Mouse (Mus musculus) right cerebral cortex, postnatal 14 days (tissue): ENCODE measurements around the gene Ier3.
"Not testable (repeated sequence)": the region's sequence is repeated elsewhere in the genome, so short reads cannot be mapped to it uniquely, and the experiment has no call there.

Experiments
- DNase-seq: peaks from one replicate; pipeline ENCODE4 v3.0.0; 2022

The Ier3 gene

DNA sequence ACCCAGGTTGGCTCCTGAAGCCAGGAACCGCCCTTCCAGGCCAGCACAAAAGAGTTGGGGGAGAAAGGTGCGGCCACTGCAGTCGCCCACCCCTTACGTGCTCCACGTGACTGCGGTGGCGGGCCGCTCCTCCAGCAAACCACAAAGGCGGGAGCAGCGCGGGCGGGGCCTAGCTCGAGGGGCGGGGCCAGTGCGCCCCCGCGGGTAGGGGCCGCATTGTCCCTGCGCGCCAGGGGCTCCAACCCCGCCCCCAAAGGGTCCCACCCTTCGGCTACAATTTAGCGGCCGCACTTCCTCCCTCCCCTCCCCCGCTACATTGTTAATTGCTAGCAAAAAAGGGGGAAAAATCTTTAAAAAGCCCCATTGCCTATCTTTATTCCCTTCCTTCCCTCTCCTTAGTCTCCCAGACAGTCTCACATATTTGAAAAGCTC lies 15.5 kb downstream of the Ier3 start:
- DNase-seq, result peak; percentile 86

DNA sequence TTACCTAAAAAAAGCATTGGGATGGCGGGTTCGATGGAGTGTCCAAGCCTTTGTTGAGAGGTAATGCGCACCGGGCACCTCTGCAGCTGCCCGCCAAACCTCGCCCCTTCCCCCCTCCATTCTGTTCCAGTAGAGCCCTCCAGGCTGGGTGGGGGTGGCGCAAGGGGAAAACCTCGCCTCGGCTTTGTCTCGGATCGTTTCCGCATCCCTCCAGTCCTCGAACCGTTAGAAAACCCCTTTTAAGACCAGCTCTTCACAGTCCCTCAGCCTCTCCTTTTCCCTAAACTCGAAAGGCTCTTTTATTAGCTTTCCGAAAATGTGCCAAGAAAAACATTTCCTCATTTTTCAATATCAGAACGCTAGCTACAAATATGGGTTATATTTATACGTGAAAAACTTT lies 16.0 kb downstream of the Ier3 start:
- peak; percentile 65 for DNase-seq

DNA sequence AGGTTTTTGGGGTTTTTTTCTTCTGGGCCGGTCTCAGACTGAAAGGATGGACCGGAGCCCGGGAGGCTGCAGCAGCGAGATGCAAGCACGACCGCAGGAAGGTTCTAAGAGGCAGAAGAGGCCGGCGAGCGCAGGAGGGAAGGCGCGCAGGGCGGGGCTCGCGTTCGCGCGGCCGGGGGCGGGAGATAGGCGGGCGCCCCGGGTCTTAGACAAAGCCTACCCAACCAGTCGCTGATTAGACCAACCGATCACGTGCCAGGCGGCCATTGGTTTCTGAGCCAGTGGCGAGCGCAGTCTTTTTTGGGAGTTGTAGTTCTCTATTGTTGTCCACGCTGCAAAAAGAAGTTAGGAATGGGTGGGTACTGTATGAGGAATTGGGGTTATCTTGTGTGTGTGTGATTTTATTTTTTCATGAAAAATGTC lies 16.6 kb downstream of the Ier3 start, which contains the start of gene Tubb5:
Gene Tubb5 (minus strand): TSS at position 185 of the 423 bp plus-strand sequence.
- peak; percentile 96 for DNase-seq

DNA sequence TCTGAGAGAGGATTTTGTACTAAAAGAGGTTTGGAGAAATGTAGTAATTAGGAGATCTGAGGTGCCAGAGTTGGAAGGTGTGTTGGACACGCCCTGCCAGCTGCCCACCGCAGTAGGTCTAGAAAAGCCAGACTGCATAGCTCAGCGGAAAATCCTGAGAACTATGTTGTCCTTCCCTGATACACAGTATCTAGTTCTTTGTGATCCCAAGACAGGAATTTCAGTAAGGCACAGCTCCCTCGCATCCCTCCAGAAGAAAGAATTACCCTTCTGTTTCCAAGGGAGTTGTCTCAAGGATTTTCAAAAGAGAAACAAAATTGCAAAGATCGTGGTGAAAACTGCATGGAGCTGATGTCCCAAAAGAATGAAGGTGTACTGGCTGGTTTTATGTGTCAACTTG lies 17.1 kb downstream of the Ier3 start:
- DNase-seq, result no peak

DNA sequence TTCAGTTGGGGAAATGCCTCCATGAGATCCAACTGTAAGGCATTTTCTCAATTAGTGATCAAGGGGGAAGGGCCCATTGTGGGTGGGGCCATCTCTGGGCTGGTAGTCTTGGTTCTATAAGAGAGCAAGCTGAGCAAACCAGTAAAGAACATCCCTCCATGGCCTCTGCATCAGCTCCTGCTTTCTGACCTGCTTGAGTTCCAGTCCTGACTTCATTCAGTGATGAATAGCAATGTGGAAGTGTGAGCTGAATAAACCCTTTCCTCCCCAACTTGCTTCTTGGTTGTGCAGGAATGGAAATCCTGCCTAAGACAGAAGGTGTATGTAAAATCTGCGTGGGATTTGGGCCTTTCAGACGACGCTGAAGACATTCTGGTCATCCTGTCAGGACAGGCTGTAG lies 17.5 kb downstream of the Ier3 start:
- not testable (repeated sequence) for DNase-seq

DNA sequence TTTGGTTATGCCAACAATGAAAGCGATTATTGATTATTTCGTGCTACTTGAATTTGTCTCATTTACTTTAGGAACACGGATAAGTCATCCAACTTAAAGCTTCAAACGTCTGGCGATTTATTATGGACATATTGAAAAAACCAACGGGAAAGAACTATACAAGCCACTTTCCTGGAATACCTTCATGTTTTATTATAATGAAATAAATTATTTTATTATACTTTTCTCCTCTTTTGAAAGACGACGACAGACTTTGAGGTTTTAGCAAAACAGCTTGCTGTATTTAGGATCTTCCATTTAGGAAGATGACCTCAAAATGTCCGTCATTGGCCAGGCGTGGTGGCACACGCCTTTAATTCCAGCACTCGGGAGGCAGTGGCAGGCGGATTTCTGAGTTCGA lies 19.1 kb downstream of the Ier3 start:
- DNase-seq, result no peak

DNA sequence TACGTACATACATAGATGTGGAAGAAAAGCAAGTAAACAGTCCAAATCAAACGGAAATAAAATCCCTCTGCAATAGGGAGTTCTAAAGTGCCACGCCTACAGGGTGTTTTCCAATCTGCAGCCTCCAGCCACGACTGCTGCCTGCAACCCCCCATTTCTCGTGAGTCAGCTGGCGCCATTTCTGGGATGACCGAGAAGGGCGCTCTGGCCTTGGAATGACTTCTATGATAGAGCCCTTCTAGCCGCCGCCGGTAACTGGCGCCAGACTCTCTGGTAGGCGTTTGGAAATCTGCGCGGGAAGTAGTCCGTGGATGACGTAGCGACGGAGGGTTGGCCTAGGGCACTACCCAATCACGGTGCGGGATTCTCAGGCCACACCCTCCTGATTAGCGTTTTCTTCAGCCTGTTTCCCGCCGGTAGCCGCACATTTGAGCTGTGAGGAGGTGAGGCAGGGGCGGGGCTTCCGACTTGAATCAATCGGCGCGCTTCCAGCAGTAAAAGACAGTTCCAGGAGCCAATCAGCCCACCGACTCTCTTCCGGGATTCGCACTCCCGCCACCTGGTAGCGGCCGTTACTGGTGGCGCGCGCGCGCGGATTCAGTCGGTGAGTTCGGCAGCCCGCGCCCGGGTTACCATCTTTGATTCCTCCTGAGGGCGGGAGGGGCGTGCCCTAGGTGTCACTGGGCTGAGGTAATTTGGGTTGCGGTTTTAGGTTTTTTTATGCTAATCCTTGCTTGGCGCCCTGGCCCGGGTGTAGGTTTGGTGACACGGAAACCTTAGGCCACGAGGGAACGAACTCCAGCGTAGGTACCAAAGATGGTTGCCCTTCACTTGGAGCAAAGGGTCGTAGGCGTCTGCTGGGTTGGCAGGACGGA lies 19.8 kb downstream of the Ier3 start, which contains the start of gene Mdc1:
Gene Mdc1 (plus strand): TSS at position 440 of the 875 bp plus-strand sequence.
- peak; percentile 98 for DNase-seq

DNA sequence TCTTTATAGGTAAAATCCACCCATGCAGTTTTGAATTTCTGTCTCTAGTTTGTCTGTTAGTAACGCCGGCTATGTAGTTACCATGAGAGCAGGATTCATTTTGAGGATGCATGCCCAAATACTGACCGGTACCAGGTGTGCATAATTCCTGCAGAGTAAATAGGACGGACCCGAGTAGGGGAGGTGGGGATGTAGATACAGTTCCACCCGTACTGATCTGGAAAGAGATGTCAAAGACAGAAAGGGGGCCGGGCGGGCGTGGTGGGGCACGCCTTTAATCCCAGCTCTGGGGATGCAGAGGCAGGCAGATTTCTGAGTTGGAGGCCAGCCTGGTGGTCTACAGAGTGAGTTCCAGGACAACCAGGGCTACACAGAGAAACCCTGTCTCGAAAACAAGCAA lies 20.5 kb downstream of the Ier3 start:
- DNase-seq, result no peak

DNA sequence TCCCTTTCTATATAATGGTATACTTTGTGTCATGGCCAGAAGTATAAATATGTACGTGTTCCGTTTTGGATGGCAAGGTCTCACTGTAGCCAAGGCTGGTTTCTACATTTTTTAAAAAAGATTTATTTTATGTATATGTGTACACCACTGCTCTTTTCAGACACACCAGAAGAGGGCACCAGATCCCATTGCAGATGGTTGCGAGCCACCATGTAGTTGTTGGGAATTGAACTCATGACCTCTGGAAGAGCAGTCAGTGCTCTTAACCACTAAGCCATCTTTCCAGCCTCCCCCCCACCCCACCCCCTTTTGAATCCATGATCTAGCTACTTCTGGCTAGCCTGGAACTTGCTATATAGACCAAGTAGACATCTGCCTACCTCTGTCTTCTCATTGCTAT lies 22.0 kb downstream of the Ier3 start:
- no peak for DNase-seq

DNA sequence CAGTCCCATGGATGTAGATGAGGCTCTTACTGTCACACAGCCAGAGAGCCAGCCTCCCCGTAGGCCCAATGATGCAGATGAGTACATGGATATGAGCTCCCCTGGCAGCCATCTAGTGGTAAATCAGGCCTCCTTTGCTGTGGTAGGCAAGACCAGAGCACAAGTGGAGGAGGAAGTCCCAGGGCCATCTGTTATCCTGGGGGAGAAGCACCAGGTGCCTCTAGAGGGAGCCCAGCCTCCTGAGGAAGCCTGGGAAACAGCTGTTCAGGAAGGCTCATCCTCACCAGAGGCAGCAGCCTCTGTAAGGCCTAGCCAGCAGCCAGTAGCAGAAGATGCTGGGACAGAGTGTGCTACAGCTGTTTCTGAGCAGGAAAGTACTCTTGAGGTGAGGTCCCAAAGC lies 26.6 kb downstream of the Ier3 start:
- no peak for DNase-seq

DNA sequence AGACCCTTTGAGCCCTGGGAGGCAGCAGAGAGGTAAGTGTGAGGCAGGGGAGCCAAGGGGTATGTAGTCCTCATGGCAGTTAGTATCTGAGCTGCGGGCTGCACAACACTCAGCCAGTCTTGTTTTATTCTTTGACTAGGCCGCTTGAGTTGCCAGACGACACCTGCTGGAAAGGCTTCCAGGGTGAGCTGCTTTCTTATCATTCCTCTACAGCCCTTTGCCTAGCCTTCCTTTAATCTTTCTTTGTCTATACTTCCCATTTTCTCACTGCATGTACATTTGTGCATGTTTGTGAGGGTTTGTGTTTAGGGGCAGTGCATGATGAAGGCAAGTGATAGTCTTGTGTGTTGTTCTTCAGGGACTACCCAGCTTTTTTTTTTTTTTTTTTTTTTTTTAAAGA lies 29.5 kb downstream of the Ier3 start:
- DNase-seq, result no peak

DNA sequence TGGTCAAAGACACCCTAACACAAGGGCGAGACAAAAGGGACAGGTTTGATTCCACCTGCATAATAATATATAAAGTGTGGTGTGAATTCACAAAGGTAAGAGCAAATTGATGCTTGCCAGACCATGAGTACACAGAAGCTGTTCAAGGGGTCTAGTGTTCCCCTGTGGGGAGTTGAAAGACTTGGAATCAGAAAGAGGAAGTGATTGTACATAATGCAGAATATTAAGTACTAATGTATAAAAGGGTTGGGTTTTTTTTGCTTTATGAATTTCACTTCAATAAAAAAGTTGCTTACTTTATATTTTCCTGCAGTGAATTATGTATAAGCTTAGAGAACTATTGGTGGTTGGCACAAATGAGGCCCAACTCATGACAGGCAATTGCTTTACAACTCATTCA lies 37.9 kb downstream of the Ier3 start:
- no peak for DNase-seq

DNA sequence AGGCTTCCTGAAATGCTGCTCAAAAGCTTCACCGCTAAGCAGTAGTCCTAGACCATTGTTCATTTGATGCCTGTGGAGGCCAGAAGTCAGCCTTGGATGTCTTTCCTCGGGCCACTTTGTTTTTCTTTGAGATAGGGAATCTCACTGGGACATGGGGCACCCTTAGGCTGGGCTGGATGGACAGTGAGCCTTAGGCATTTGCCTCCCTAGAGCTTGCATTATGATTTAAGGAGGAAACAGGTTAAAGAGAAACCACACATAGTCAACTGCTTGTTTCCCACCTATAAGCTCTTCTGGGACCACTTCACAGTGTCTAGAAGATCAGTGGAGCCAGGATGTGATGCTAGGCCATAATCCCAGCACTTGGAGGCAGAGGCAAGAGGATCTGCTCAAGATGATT lies 38.4 kb downstream of the Ier3 start:
- DNase-seq, result no peak

DNA sequence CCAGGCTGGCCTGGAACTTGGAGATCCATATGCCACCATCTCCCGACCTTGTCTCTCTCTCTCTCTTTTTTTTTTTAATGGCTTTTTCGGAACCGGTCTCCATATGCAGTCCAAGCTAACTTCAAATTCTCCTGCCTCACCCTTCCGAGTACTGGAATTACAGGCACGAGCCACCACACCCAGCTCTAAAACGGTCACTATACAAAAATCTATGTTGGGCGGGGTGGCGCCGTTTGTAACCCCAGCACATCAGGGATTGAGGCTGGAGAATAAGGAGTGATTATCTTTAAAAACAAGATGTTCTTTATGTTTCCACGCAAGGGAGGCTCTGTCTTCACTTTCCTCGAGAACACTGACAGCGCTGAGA lies 39.3 kb downstream of the Ier3 start:
- DNase-seq, result no peak

DNA sequence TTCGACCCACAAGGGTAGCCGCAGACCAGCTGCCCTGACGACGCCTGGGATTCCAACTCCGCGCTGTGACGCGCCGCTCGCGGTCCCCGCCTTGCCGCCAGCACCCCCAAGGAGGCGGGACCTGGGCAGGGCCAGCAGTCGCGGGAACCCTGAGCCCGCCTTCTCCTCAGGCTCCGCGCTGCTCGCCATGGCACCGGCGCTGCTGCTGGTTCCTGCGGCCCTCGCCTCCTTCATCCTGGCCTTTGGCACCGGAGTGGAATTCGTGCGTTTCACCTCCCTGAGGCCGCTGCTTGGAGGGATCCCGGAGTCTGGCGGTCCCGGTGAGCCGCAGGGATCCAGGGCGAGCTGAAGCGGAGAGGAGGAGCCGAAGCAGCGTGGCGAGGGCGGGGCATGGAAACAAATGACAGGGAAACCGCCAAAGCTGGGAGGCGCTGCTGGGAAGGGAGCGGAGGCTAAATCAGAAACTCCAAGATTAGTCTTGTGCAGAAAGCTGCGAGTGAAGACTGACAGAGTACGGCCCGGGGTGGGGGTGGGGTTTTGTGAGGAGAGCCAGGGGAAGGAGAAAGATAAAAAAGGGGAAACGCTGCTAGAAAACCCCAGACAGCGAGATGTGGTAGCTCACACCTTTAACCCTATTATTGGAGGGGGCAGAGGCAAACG lies 39.8 kb downstream of the Ier3 start, which contains the start of gene Nrm:
Gene Nrm (plus strand): TSS at position 121 of the 660 bp plus-strand sequence.
- DNase-seq, result peak; percentile 89

DNA sequence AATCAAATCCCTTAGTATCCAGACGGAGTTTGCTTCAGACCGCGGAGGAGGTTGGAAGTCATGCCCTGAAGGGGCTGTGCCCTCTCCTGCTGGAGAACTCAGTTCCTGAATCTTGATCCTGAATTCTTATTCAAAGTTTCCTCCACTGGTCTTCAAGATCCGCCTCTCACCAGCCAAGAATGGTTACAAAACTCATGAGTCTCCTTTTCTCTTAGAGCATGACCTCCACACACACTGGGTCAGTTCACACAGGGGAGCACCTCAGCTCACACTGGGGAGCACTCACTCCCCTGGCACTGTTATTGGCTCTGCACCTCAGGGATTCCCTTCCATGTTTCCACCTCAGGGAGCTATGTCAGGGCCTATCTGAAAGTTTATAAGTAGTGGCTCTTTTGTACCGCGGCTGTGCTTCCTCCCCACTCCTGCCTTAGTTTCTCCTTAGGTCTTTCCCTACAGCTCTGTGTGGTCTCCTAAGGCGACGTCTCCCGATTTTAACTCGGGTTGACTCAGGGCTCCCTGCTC lies 43.4 kb downstream of the Ier3 start:
- no peak for DNase-seq

DNA sequence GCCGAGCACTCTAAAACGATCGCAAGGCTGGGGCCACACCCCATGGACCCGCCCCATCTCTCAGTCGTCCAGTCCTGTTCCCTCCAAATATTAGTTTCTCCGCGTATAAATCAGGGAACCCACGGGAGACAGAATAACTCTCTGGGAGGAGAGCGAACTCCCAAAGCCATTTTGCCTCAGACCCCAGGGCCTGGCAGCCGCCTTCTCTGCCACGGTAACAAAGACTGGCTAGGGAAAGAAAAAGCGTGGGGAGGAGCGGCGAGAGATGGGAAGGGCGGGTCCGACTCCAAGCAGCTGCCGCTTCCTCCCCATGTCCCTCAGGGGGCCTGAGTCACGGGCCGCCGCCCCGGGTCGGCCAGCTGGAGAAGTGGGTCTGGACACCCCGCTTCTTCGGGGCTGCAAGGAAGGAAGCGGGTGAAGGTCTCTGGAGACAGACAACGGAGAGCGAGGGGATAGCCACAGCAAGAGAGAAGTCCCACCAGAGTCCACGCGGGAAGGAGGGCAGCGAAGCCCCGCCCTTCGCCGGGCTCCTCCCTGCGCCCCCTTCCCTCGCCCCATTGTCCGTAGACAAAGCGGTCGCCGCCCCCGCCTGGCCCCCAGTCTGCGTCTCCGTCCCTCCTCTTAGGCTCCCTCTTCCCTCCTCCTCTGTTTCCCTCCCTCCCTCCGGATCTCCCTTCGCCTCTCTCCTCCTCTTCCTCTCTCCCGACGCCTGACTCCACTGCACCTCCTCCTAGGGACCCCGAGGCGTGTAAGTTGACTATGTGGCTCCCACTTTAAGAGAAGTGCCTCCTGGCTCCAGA lies 44.2 kb downstream of the Ier3 start, which contains the start of gene Ppp1r18:
Gene Ppp1r18 (plus strand): TSS at position 113 of the 800 bp plus-strand sequence.
- peak; percentile 57 for DNase-seq

DNA sequence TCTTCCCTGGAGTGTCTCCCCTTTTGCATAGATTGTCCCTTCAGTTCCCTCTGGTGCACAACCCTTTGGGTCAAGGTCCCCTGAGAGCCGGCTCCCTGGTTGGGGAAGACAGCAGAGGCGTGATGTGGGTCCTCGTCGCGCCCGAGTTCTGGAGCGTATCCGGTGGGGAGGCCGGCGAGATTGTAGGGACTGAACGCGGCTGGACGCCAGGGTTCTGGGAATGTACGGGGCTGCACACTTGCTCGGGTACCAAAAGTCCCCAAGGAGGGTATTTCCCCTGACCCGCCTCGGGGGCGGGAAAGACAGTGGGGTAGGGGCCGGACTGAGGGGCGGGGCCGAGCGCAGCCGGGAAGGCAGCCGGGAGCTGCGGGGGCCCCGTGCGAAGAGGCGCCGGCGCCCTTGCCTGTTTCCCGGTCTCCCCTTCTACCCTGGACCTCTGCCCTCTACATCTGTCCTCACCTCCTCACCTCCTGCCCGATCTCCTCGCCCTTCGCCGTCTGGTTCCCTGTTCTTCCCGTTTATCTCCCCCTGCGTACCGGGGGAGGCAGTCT lies 44.9 kb downstream of the Ier3 start:
- DNase-seq, result peak; percentile 44

DNA sequence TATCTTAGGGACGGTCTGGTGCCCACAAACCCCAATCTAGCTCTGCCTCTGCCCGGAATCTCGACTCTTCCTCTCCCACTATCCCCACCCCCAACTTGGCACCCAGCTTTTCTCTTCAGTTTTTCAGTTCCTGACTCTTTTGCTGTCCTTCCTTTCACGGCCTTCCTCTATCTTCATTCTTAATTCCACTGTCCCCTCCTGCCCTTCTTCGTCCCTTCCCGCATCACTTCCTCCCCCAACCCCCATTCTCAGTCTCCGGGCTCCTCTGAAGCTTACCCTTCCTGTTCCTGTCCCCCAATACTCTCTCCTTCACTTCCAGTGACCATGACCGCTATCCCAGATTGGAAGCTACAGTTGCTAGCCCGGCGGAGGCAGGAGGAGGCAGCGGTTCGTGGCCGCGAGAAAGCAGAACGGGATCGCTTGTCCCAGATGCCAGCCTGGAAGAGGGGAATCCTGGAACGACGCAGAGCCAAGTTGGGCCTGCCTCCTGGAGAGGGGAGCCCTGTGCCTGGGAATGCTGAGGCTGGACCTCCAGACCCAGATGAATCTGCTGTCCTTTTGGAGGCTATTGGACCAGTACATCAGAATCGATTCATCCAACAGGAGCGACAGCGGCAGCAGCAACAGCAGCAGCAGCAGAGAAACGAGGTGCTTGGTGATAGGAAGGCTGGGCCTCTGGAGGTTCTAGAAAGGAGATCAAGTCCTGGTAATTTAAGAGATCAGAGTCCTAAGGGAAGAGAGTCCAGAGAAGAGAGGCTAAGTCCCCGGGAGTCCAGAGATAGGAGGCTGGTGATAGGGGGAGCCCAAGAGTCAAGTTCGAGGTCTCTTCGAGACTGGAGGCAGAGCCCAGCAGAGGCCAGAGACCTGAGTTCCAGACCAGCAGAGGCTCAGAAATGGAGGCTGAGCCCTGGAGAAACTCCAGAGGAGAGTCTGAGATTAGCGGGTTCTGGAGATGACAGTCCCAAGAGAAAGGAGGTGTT lies 45.7 kb downstream of the Ier3 start:
- no peak for DNase-seq

DNA sequence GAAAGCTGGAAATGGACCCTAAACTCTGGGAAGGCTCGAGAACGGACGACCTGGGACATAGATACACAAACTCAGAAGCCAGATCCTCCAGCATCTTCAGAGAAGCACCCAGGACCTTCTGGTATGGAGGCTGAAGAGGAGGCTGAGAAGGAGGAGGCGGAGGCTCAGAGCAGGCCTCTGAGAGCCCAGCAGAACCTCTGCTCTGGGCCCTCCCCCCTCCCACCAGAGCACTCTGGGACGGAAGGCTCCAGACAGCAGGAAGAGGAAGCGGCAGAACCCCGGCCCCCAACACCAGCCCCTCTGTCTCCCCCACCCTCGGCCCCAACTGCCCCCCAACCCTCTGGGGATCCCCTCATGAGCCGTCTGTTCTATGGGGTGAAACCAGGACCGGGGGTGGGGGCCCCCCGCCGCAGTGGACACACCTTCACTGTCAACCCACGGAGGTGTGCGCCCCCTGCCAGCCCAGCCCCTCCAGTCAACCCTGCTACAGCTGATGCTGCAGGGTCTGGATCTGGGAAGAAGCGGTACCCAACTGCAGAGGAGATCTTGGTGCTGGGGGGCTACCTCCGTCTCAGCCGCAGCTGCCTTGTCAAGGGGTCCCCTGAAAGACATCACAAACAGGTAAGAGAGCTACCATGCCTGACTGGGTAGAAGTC lies 46.8 kb downstream of the Ier3 start:
- no peak for DNase-seq

DNA sequence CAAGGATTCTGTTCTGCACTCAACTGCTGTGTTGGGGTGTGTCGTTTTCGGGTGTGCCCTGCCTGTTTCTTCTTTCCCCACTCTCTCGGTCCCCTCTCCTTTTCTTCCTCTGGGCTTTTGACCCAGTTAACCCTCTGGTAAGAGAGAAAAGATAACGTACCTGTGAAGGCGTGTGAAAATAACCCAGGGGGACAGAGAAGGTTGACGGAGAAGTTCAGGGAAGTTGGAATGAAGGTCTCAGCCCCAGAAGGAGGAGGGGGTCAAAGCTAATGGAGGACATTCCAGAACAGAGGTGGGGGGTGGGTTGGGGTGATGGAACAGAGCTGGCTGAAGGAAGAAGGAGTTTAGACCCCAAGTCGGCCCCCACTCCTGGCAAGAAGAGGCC lies 47.5 kb downstream of the Ier3 start:
- DNase-seq, result no peak
